Mouse (Mus musculus) embryo, embryonic 10 days (tissue): ENCODE measurements around the gene Kdm3a.

Experiments used
- DNase-seq: peaks from one replicate; pipeline ENCODE4 v3.0.0-alpha.2; 2015; ENCODE audit warnings: low spot score

The Kdm3a gene

GRCm38 (mm10) chr6:71632829-71633662, at the start of gene Kdm3a:
Gene Kdm3a, minus strand, starts transcription at chr6:71632990.
- peak; percentile 99 for DNase-seq

GRCm38 (mm10) chr6:71678891-71679290, 46.1 kb upstream of the Kdm3a start:
- peak; percentile 36 for DNase-seq

- no peak for DNase-seq
Observed at GRCm38 (mm10) chr6:71673166-71673565, 40.4 kb upstream of the Kdm3a start.

- DNase-seq: no peak
Observed at GRCm38 (mm10) chr6:71664511-71664910, 31.7 kb upstream of the Kdm3a start.

- DNase-seq: no peak
Observed at GRCm38 (mm10) chr6:71658290-71658689, 25.5 kb upstream of the Kdm3a start.

- DNase-seq: no peak
Observed at GRCm38 (mm10) chr6:71655835-71656234, 23.0 kb upstream of the Kdm3a start.

GRCm38 (mm10) chr6:71651868-71652267, 19.1 kb upstream of the Kdm3a start:
- DNase-seq: no peak

GRCm38 (mm10) chr6:71632486-71632828, 333 bp downstream of the Kdm3a start:
- no peak for DNase-seq

GRCm38 (mm10) chr6:71631706-71632461, 906 bp downstream of the Kdm3a start:
- DNase-seq: peak; percentile 58

- no peak for DNase-seq
Observed at GRCm38 (mm10) chr6:71631196-71631595, 1.6 kb downstream of the Kdm3a start.

- no peak for DNase-seq
Observed at GRCm38 (mm10) chr6:71627325-71627724, 5.5 kb downstream of the Kdm3a start.

GRCm38 (mm10) chr6:71625984-71626383, 6.8 kb downstream of the Kdm3a start:
- DNase-seq: no peak

GRCm38 (mm10) chr6:71624723-71625122, 8.1 kb downstream of the Kdm3a start:
- no peak for DNase-seq

GRCm38 (mm10) chr6:71621981-71622380, 10.8 kb downstream of the Kdm3a start:
- no peak for DNase-seq

GRCm38 (mm10) chr6:71621551-71621950, 11.2 kb downstream of the Kdm3a start:
- DNase-seq: no peak

- no peak for DNase-seq
Observed at GRCm38 (mm10) chr6:71616959-71617358, 15.8 kb downstream of the Kdm3a start.

GRCm38 (mm10) chr6:71613225-71613624, 19.6 kb downstream of the Kdm3a start:
- DNase-seq: no peak

- DNase-seq: no peak
Observed at GRCm38 (mm10) chr6:71609968-71610367, 22.8 kb downstream of the Kdm3a start.

GRCm38 (mm10) chr6:71608994-71609393, 23.8 kb downstream of the Kdm3a start:
- no peak for DNase-seq

GRCm38 (mm10) chr6:71607756-71608155, 25.0 kb downstream of the Kdm3a start:
- no peak for DNase-seq

- no peak for DNase-seq
Observed at GRCm38 (mm10) chr6:71590154-71590553, 42.6 kb downstream of the Kdm3a start.

GRCm38 (mm10) chr6:71589401-71589800, 43.4 kb downstream of the Kdm3a start:
- DNase-seq: no peak

GRCm38 (mm10) chr6:71583198-71583597, 49.6 kb downstream of the Kdm3a start:
- no peak for DNase-seq
